Mouse (Mus musculus): ENCODE data around the gene Fam104a.

DNA sequence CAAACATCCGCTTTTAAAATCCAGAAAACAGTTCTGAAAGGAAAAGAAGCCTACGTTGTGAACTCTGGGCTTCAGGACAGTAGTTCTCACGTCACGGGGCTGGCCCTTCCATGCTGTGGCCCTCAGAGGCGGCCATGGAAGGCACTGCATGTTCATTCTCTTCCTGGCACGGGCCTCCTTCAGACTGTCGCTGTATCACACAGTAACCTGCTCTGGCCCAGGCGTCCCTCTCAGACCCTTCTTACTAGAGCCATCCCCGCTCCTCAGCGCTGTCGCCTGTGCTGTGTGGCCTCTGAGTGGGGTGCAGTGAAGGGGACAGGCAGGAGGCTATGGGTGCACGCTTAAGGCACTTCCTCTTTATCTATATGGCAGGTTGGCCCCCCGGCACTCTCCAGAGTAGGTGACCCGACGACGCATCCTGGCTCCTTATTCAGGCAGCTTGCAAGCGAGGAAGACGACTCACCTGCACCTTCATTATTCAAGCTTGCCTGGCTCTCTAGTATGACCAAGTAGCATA lies 22.1 kb downstream of the Fam104a start:
- TF ChIP-seq POLR2A (IDR thresholded peaks at IDR 0.05; ENCODE audit: borderline replicate concordance, extremely low read depth, low read depth, low read length) (no peak), CTCF (IDR thresholded peaks at IDR 0.05; ENCODE audit: insufficient read depth, low read length) (no peak)
